Mouse (Mus musculus) heart, postnatal 0 days (tissue): ENCODE data around the gene Cops7b. TPM values are rescaled to one million over a fixed set of nuclear protein-coding genes. Genes with fewer than 3 reads are reported as not detected.

Experiments
- ATAC-seq: fragments of 200-750 bp; cut with Nextera tagmentation; 2 replicates; pipeline ENCODE4 v1.8.0; 2017; ENCODE audit warnings: low read depth, moderate number of reproducible peaks, moderate library complexity; ENCODE audit not compliant: insufficient read depth
- DNase-seq: peaks from one replicate; pipeline ENCODE4 v3.0.0-alpha.2; 2016; ENCODE audit warnings: low spot score
- H3K27ac ChIP-seq: fragments of 300-500 bp; sonication (generic); 2 replicates; pipeline ENCODE4 v1.5.1; 2014; ENCODE audit warnings: low read depth, mild to moderate bottlenecking
- H3K27me3 ChIP-seq: fragments of 300-500 bp; sonication (generic); 2 replicates; pipeline ENCODE4 v1.6.1; 2014; ENCODE audit warnings: low read length, mixed read lengths; ENCODE audit not compliant: control insufficient read depth, insufficient read depth
- H3K36me3 ChIP-seq: fragments of 300-500 bp; sonication (generic); replicated peaks from 2 replicates; pipeline ENCODE4 v1.6.1; 2014; ENCODE audit warnings: low read length, mixed read lengths; ENCODE audit not compliant: control insufficient read depth, insufficient read depth
- H3K4me1 ChIP-seq: fragments of 300-500 bp; sonication (generic); 2 replicates; pipeline ENCODE4 v1.6.1; 2014; ENCODE audit warnings: antibody characterized with exemption; ENCODE audit not compliant: control insufficient read depth, insufficient read depth
- H3K4me2 ChIP-seq: fragments of 300-500 bp; sonication (generic); 2 replicates; pipeline ENCODE4 v1.6.1; 2014; ENCODE audit warnings: low read depth, mild to moderate bottlenecking, low read length, moderate library complexity
- H3K4me3 ChIP-seq: fragments of 300-500 bp; sonication (generic); 2 replicates; pipeline ENCODE4 v1.5.1; 2014; ENCODE audit warnings: low read depth, low read length
- H3K9ac ChIP-seq: fragments of 300-500 bp; sonication (generic); replicated peaks from 2 replicates; pipeline ENCODE4 v1.6.1; 2014; ENCODE audit warnings: low read depth, low read length, mixed read lengths
- H3K9me3 ChIP-seq: fragments of 300-500 bp; sonication (generic); replicated peaks from 2 replicates; pipeline ENCODE4 v1.6.1; 2016; ENCODE audit warnings: low read length; ENCODE audit not compliant: control insufficient read depth
- CTCF ChIP-seq: IDR thresholded peaks from 2 replicates; pipeline ENCODE4 v1.5.1; 2016; ENCODE audit warnings: antibody characterized with exemption, control low read depth, low read depth
- EP300 ChIP-seq: IDR thresholded peaks from 2 replicates; pipeline ENCODE4 v1.6.1; 2016; ENCODE audit warnings: antibody characterized with exemption, low read depth
- WGBS: fragments of 180-500 bp; shearing (Covaris S2); extraction: QIAGEN DNeasy Blood & Tissue Kit; methylation state at CpG from one replicate; pipeline ENCODE4 v1.1.7; 2014; 5-methylcytosine and 5-hydroxymethylcytosine counted together
- polyA plus RNA-seq: library from polyadenylated mRNA; unstranded; fragments of >200 nt; fragmentation: Nextera tagmentation; extraction: Ambion mirVana; gene quantifications from 2 replicates; pipeline ENCODE4 v1.2.1, GENCODE M21; 2015
- total RNA-seq: library from RNA; depleted of rRNA; stranded (reverse); fragments of >200 nt; gene quantifications from 2 replicates; pipeline ENCODE4 v1.2.3, GENCODE M21; 2014; ENCODE audit warnings: low replicate concordance

Cops7b gene
- total and polyA plus RNA-seq, 2 experiments from 2014 or later, result 14.0 to 16.0 TPM

- H3K27ac ChIP-seq, result no peak overlapping the region
- no peaks in the 10 kb centered on the region for H3K27me3 ChIP-seq
- H3K4me2 ChIP-seq, result no peak overlapping the region
- no peak overlapping the region for H3K9ac ChIP-seq
- no peak for DNase-seq
- H3K9me3 ChIP-seq, result no peaks in the 10 kb centered on the region
- no peaks in the 10 kb centered on the region for H3K4me1 ChIP-seq
- no peak for TF ChIP-seq EP300
- TF ChIP-seq CTCF, result peak; percentile 68
- H3K4me3 ChIP-seq, result no peak overlapping the region
- H3K36me3 ChIP-seq, result peaks cover 82% of the 10 kb centered on the region
- 74% methylated on average over 3 of the region's 3 CpGs for WGBS
- ATAC-seq, result no peak
Measured at GRCm38 (mm10) chr1:86598516-86598915, 15.8 kb downstream of the Cops7b start.

GRCm38 (mm10) chr1:86600117-86600516, 17.4 kb downstream of the Cops7b start:
- WGBS, result 81% methylated on average over 2 of the region's 2 CpGs
- H3K27me3 ChIP-seq, result no peaks in the 10 kb centered on the region
- no peak overlapping the region for H3K9ac ChIP-seq
- H3K4me3 ChIP-seq, result no peak overlapping the region
- H3K4me1 ChIP-seq, result no peaks in the 10 kb centered on the region
- no peak for DNase-seq
- TF ChIP-seq CTCF (no peak), EP300 (no peak)
- no peak for ATAC-seq
- H3K9me3 ChIP-seq, result no peaks in the 10 kb centered on the region
- no peak overlapping the region for H3K27ac ChIP-seq
- no peak overlapping the region for H3K4me2 ChIP-seq
- H3K36me3 ChIP-seq, result peaks cover 81% of the 10 kb centered on the region

GRCm38 (mm10) chr1:86610954-86611353, 28.2 kb downstream of the Cops7b start:
- no peak overlapping the region for H3K4me2 ChIP-seq
- DNase-seq, result no peak
- no peak for ATAC-seq
- no peak overlapping the region for H3K27ac ChIP-seq
- H3K27me3 ChIP-seq, result no peaks in the 10 kb centered on the region
- TF ChIP-seq CTCF (no peak), EP300 (no peak)
- peaks cover 18% of the 10 kb centered on the region for H3K36me3 ChIP-seq
- H3K4me3 ChIP-seq, result no peak overlapping the region
- WGBS, result 46% methylated on average over 1 of the region's 1 CpGs
- no peaks in the 10 kb centered on the region for H3K9me3 ChIP-seq
- no peak overlapping the region for H3K9ac ChIP-seq
- no peaks in the 10 kb centered on the region for H3K4me1 ChIP-seq

- Histone ChIP-seq H3K27ac (no peak overlapping the region), H3K4me3 (no peak overlapping the region), H3K4me2 (no peak overlapping the region), H3K27me3 (no peaks in the 10 kb centered on the region), H3K4me1 (no peaks in the 10 kb centered on the region), H3K36me3 (peaks cover 9% of the 10 kb centered on the region), H3K9ac (no peak overlapping the region), H3K9me3 (no peaks in the 10 kb centered on the region)
- TF ChIP-seq CTCF (no peak), EP300 (no peak)
- ATAC-seq, result no peak
- WGBS, result 63% methylated on average over 1 of the region's 1 CpGs
- DNase-seq, result no peak
Measured at GRCm38 (mm10) chr1:86612081-86612480, 29.4 kb downstream of the Cops7b start.

GRCm38 (mm10) chr1:86614269-86614668, 31.6 kb downstream of the Cops7b start:
- Histone ChIP-seq H3K27me3 (no peaks in the 10 kb centered on the region), H3K4me1 (no peaks in the 10 kb centered on the region), H3K9me3 (no peaks in the 10 kb centered on the region), H3K27ac (no peak overlapping the region), H3K4me2 (no peak overlapping the region), H3K9ac (no peak overlapping the region), H3K4me3 (no peak overlapping the region), H3K36me3 (no peaks in the 10 kb centered on the region)
- DNase-seq (peak; percentile 16), ATAC-seq (no peak)
- no peak for TF ChIP-seq EP300
- peak; percentile 47 for TF ChIP-seq CTCF

- Histone ChIP-seq H3K9me3 (no peaks in the 10 kb centered on the region), H3K36me3 (no peaks in the 10 kb centered on the region), H3K27me3 (no peaks in the 10 kb centered on the region), H3K27ac (no peak overlapping the region), H3K4me2 (no peak overlapping the region), H3K4me1 (no peaks in the 10 kb centered on the region), H3K4me3 (no peak overlapping the region), H3K9ac (no peak overlapping the region)
- no peak for ATAC-seq
- WGBS, result 56% methylated on average over 10 of the region's 10 CpGs
- TF ChIP-seq CTCF, result peak; percentile 71
- TF ChIP-seq EP300, result no peak
- DNase-seq, result peak; percentile 23
Measured at GRCm38 (mm10) chr1:86618454-86619125, 35.9 kb downstream of the Cops7b start.
